Mouse (Mus musculus) embryo, embryonic 9.5 days (tissue): ENCODE measurements around the gene Oas1g.
"Not testable (repeated sequence)": the region's sequence is repeated elsewhere in the genome, so short reads cannot be mapped to it uniquely, and the experiment has no call there.

Experiments used
- DNase-seq: peaks from one replicate; pipeline ENCODE4 v3.0.0-alpha.2; 2017; ENCODE audit errors: extremely low spot score

Gene Oas1g

GRCm38 (mm10) chr5:120887413-120887812 lies at the start of gene Oas1g:
TSS of gene Oas1g (minus strand) at chr5:120887613.
- DNase-seq, result not testable (repeated sequence)

GRCm38 (mm10) chr5:120933966-120934365 lies 46.6 kb upstream of the Oas1g start:
- no peak for DNase-seq

DNA sequence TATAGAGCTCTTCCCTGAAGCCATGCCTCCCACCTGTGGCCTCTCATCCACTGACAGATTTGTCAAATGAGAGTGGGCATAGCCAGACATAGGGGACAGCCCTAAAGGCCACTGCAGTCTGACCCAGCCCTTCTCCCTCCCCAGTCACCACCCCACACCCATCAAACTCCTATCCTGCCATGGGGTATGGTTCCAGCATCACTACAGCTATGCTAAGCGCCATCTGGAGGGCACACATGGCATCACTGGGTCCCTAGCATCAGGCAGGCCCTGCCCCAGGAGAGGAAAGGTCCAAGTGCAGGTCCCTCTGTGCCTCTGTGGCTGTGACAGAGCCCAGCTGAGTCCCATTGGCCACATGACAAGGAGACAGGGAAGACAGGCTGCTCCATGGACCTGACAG lies 39.6 kb upstream of the Oas1g start:
- DNase-seq, result no peak

DNA sequence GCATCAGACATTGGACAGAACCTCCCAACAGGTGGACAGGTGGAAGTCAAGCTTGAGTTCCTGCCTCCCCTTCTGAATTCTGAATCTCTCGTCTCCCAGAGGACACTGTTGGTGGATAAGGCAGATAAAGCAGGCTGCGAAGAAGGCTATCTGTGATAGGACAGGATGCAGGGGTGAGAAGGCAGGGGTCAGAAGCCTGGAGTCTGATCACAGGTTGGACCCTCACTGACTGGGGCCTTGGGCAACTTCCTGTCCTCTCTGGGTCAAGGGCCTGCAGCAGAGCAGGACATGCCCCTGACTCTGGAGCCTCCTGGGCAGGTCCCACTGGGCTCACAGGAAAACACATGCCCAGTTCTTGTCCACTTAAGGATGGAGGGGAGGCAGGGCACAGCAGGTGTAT lies 38.9 kb upstream of the Oas1g start:
- DNase-seq, result not testable (repeated sequence)

DNA sequence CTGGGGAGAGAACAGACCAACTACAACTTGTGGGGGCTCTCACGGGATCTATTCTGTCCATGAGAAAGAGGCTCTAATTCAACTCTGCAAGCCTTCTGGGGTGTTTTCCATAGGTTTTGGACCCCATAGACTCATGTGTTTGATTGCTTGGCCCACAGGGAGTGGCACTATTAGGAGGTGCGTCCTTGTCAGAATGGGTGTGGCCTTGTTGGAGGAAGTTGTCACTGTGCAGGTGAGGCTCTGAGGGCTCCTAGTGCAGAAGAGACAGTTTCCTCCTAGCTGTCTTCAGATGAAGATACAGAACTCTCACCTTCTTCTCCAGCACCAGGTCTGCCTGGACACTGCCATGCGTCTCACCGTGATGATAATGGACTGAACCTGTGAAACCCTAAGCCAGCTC lies 37.1 kb upstream of the Oas1g start:
- not testable (repeated sequence) for DNase-seq

DNA sequence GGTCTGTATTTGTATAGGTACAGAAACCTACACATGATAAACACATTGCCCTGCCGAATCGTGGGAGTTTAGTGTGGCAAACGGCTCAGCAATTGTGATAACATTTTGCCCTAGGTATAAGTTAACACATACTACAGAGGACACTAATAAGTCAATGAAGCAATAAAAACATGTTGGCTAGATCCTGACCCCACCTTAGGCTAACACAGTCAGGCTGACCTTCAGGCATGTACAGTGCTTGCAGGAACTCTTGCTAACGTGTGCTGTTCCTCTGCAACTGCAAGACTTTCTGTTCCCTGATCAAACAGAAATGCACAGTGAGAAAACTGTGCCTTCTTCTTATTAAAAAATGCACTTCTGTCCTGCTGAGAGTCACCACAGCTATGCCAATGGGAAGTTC lies 36.6 kb upstream of the Oas1g start:
- DNase-seq, result no peak

GRCm38 (mm10) chr5:120920296-120920695 lies 32.9 kb upstream of the Oas1g start:
- DNase-seq, result no peak

- DNase-seq, result not testable (repeated sequence)
Measured at GRCm38 (mm10) chr5:120919156-120919935, 31.9 kb upstream of the Oas1g start.

DNA sequence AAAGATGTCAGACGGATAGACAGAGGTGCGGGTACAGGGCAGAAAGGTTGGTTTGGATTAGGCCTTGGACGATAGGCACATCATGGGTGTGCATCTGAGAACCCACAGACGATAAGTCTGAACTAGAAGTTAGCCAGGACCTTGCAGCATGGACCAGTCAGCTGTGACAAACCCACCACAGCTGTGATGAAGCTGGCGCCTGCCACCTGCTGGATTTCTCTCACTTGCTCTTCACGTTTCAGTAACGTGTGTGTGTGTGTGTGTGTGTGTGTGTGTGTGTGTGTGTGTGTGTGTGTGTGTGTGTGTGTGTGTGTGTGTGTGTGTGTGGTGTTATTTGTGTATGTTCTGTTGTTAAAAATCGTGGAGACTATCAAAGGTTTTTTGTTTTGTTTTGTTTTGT lies 26.8 kb upstream of the Oas1g start, which contains the start of gene Oas1d:
Gene Oas1d (plus strand): TSS at position 333 of the 400 bp plus-strand sequence.
- not testable (repeated sequence) for DNase-seq

DNA sequence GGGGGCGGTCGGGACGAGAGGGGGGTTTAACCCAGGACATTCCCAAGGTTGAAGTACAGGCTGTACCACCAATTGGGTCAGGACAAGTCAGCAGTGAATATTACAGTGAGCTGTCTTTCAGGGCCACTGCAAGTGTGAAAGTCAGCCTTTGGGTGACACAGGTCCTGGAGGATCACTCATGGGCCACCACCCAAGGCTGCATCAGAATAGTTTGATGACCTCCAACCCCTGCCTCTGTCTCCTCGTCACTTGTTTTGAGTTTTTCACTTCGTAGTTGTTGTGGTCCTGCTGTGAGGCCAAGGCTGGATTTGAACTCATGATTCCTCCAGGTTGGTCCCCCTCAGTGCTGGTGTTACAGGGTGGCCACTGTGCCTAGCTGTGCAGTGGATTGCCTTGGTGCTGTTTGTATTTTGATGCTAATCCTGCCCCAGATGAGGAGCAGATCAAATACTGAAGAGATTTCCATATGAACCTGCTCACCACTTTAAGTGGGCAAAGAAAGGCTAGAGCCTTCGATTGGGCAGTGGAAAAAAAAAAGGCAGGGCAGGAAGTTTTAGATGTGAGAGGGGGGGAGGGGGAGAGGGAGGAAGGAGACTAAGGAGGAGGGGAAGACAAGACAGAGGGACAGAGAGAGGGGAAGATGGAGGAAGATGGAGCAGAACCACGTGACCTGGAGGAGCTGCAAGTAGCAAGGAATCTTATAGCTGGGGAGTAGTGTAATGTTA lies 20.9 kb upstream of the Oas1g start:
- no peak for DNase-seq

DNA sequence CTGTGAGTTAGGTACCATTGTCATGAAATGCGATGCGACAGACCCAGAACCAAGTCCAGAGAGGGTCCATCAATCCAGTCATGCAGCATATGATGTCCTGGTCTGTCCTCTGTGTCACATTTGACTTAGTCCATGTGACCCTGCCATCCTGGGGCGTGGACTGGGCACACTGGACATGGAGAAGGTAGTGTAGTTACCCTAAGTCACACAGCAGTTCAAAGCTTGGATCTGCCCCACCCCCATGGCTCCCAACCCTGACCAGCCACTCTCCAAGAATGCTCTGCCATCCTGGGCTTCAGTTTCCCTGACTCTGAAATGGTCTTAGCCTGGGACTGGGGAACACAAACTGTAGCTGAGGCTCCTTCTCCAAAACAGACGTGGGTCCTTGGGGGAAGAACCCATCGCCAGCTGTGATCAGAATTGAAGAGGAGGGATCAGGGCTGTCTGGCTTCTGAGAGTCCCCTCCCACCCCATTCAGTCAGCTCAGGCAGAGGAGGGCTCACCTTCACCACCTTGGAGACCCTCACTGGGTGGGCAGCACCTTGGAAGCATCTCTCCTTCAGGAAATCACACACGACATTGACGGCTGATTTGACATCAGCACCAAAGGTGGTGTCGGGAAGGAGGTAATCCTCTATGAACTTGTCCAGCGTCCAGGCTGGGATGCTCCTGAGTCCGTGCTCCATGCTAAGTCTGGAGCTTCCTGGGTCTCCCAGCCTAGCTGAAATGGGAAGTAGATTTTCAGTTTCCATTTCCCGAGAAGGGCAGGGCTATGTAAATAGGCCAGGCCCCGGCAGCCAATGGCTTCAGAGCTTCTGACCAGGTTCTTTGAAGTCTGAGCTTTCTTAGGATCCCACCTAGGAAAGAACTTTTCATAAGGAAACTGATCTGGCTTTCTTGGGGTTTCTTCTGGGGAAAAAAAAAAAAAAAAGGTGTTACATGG lies 19.6 kb upstream of the Oas1g start, which contains the start of gene Oas1a:
Gene Oas1a (minus strand): TSS at position 731 of the 943 bp plus-strand sequence.
- not testable (repeated sequence) for DNase-seq

GRCm38 (mm10) chr5:120902056-120902455 lies 14.6 kb upstream of the Oas1g start:
- DNase-seq, result no peak

GRCm38 (mm10) chr5:120900666-120901065 lies 13.3 kb upstream of the Oas1g start:
- no peak for DNase-seq

DNA sequence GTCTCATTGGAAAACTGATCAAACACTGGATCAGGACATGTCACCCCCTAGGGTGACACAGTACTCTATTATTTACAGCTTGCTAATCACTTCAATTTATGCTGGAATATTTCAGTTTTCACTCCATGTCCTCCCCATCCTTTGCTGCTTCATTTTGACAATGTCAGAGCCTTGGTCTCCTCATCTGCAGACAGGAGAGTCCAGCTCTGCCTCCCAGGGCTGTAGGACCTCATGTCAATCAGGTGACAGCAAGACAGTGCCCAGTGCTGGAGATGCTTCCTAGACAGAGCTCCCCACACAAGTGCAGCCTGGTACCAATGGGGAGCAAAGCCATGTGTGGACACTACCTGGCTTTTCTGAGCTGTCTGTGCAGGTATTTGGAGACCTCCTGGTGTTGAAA lies 11.3 kb upstream of the Oas1g start:
- no peak for DNase-seq

DNA sequence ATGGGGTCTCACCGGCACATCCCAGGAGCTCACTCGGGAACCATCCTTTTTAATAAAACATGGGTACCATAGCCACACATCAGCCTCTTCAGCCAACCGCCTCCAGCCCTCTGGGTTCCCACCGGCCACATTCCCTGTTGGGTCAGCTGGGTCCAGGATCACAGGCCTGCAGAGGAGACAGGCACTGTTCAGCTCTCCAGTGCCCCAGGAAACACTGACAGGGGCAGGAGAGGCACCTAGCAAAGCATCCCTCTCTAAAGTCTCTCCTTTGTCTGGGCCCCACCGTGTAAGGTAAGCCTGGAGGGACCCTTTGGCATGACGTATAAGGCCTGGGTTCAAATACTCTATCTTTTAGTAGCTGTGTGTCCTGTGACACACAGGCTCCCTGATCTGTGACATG lies 10.9 kb upstream of the Oas1g start:
- DNase-seq, result no peak

DNA sequence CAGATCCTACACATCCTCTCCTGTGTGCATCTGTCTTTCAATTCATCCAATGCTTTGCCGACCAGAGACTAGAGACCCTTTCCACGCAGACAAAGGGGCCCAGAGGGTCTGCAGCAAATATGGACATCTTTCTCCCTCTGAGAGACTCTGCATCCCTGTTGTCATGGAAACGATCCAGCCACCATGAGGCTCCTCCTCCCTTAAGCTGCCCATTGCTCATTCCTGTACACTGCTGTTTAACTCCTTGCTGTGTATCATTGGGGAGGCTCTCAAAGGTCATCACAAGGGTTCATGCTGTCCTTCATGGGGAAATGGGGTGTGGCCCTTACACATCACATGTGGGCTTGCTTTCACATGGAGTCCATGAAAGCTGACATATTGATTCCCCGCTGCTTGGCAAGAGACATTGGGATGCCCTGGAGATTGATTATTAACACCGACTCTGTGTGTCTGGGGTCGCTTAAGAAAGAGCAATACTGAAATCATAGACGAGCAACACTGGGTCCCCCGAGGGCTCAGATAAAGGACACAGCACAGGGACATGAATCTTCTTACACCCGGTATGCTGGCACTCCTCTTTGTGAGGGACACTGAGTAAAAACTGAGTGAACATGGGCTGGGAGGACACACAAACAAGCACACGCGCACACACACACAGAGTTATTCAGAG lies 8.0 kb upstream of the Oas1g start:
- no peak for DNase-seq

DNA sequence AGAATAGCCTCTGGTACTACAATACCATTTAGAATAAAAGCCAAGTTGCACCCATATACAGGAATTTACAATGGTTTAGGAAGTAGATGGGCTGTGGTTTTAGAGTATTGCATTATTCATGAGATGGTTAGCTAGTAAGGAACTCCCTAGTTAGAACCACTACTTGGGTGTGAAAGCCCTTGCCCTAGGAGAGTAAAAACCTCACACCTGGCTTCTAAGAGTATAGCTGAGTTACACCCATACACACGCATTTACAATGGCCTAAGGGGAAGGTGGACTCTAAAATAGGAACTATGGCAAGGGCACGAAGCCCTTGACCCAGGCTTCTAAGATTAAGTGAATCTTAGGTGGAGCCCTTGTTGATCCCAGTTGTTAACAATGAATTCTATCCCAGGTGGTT lies 7.3 kb upstream of the Oas1g start:
- DNase-seq, result not testable (repeated sequence)

GRCm38 (mm10) chr5:120893866-120894265 lies 6.5 kb upstream of the Oas1g start:
- DNase-seq, result not testable (repeated sequence)

DNA sequence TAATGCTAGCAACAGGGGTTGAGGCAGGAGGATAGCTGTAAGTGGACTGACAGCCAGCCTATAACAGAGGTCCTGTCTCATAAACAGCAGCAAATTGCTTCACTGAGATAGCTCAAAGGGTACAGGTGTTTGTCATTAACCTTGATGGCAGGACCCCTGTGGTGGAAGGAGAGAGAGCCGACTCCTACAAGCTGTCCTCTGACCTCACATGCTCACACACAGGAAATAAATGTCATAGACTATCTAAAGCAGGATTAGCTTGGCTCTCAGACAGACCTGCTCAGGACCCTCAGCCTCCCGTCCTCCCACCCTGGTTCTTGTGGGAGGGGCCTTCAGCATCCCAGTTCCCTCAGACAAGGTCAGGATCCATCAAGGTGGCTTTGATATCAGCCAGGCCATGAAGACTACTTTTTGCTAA lies 4.8 kb upstream of the Oas1g start:
- no peak for DNase-seq

DNA sequence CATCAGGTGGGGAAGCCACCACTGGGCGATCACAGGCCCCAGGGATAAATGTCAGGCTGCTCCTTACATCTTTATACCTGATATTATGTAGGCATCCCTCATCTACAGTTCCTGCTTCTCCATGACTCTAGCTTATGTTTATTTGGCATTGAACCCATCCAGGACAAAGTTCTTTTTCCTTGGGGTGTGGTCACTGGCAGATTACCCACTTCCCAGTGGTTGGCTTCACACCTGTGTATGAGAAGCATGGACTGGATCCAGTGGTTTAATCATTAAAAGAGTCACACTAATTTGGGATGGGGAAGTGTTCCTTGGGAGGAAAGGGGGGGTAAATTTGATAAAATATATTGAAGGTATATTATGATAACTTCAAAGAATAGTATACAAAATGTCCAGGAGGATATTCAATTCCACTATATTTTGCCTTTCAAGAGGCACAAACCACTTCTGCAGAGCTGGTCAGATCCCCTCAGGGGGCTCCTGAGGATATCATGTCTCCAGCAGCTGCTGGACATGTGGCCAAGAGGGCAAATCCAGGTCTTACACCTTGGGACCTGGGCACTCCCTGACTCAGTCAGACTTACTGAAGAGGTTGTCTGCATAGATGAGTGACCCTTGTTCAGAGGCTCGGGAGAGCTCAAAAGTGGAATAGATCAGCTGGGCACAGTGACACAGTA lies 4.3 kb upstream of the Oas1g start:
- DNase-seq, result not testable (repeated sequence)

GRCm38 (mm10) chr5:120890991-120891390 lies 3.6 kb upstream of the Oas1g start:
- no peak for DNase-seq
